Mouse (Mus musculus) erythroblast, embryonic 14.5 days (primary cell): ENCODE data around the gene Cybrd1. TPM values are rescaled to one million over a fixed set of nuclear protein-coding genes. Genes with fewer than 3 reads are reported as not detected.

Experiments used
- H3K27me3 ChIP-seq: 2 replicates; pipeline ENCODE4 v1.6.1; 2012; ENCODE audit warnings: inconsistent platforms; ENCODE audit not compliant: control insufficient read depth
- H3K36me3 ChIP-seq: 2 replicates; pipeline ENCODE4 v1.6.1; 2012; ENCODE audit warnings: mild to moderate bottlenecking, inconsistent platforms; ENCODE audit not compliant: control insufficient read depth
- H3K4me1 ChIP-seq: 2 replicates; pipeline ENCODE4 v1.6.1; 2012; ENCODE audit warnings: inconsistent platforms; ENCODE audit not compliant: control insufficient read depth
- H3K4me3 ChIP-seq: replicated peaks from 2 replicates; pipeline ENCODE3; 2012; ENCODE audit warnings: moderate library complexity, mild to moderate bottlenecking, inconsistent platforms
- H3K9me3 ChIP-seq: 2 replicates; pipeline ENCODE4 v1.6.1; 2012; ENCODE audit warnings: low read length, inconsistent platforms, mixed read lengths; ENCODE audit not compliant: control insufficient read depth
- GATA1 ChIP-seq: IDR thresholded peaks from 2 replicates; pipeline ENCODE4 v1.6.1; 2012; ENCODE audit warnings: low read length, inconsistent platforms, mixed read lengths
- TAL1 ChIP-seq: IDR thresholded peaks from 3 replicates; pipeline ENCODE4 v1.6.1; 2012; ENCODE audit warnings: low read length, inconsistent platforms, mixed read lengths
- polyA plus RNA-seq: library from polyadenylated mRNA; stranded (reverse); fragments of >175 nt; gene quantifications from 2 replicates; pipeline ENCODE4 v1.2.3, GENCODE M21; 2012

The Cybrd1 gene
- not detected in 2 replicates for polyA plus RNA-seq

DNA sequence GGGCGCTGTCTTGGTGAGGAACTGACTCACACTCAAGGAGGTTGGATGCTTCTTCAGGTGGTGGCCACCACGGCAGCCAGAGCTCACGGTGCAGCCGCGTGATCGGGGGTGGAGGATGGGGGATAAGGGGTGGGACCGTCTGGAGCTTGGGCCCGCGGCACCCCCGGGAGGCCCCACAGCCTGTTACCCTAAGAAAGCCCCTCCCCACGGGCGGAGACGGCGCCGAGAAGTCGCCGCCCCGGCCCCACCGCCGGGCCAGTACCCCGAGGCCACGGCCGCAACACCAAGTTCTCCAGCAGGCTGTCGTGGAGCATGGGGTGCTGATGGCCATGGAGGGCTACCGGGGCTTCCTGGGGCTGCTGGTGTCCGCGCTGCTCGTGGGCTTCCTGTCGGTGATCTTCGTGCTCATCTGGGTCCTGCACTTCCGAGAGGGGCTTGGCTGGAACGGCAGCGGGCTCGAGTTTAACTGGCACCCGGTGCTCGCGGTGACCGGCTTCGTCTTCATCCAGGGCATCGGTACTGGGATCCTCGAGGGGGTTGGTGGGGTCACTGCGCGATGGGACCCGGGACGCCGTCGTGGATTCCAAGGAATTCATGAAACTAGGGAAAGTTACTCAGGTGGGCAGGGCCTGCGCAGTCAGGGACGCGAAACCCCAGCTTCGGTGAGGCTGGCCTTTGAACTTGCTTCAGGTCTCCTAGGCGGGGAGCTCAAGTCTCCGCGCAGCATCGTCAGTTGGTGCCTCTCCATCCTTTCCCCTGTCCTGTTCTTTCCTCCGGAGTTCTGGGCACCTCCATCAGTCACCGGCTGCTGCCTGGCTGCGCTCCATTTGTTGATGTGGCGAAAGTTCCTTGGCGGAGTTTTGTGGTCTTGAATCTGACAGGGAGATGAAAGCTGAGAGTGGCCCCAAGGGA lies at the start of gene Cybrd1:
Cybrd1 (plus strand) TSS at position 127 of the 912 bp plus-strand sequence.
- no peaks in the 10 kb centered on the region for H3K36me3 ChIP-seq
- H3K4me3 ChIP-seq, result peak within 1 kb of the TSS; percentile 57
- H3K9me3 ChIP-seq, result peaks cover 10% of the 10 kb centered on the region
- peaks cover 17% of the 10 kb centered on the region for H3K4me1 ChIP-seq
- TF ChIP-seq TAL1, result no peak
- TF ChIP-seq GATA1, result no peak
- peaks cover 66% of the 10 kb centered on the region for H3K27me3 ChIP-seq

DNA sequence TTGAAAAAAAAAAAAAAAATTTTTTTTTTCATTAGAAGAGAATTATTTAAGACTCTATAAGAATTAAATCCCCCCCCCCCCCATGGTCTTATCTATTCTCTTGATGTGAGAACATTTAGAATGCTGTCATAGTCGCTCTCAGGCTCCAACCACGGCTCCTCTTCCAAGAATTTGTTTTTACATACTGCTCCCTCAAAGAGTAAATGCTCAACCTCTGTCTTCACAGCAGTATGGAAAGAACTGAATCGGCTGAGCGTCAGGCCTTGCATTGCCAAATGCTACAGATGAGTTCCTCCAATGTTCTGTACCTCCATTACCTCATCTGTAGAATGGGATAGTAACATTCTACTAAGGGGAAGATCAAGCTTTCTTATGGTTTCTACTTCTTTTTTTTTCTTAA lies 46.1 kb upstream of the Cybrd1 start:
- Histone ChIP-seq H3K9me3 (no peaks in the 10 kb centered on the region), H3K27me3 (no peaks in the 10 kb centered on the region), H3K4me3 (no peak overlapping the region), H3K4me1 (peaks cover 17% of the 10 kb centered on the region), H3K36me3 (peaks cover 22% of the 10 kb centered on the region)
- TF ChIP-seq TAL1 (no peak), GATA1 (no peak)

DNA sequence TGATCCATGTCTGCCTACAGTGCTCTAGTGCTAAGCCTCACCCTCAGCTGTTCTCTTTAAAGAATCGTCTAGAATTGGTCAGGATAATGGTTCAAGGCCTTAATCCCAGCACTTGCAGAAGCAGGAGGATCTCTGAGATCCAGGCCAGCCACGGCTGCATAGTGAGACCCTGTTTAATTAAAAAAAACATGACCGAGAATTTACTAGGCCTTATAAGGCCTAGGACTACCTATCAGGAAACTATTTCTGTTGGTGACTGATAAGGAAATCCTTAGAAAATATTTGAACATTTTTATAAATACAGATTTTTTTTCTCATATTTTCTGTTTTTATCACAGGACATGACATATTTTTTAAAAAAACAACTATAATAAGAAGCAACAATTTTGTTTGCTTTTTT lies 44.4 kb upstream of the Cybrd1 start:
- H3K27me3 ChIP-seq, result no peaks in the 10 kb centered on the region
- peaks cover 34% of the 10 kb centered on the region for H3K36me3 ChIP-seq
- H3K4me1 ChIP-seq, result peaks cover 17% of the 10 kb centered on the region
- H3K4me3 ChIP-seq, result no peak overlapping the region
- no peak for TF ChIP-seq TAL1
- no peak for TF ChIP-seq GATA1
- H3K9me3 ChIP-seq, result no peaks in the 10 kb centered on the region

GRCm38 (mm10) chr2:71073828-71074227 lies 43.9 kb upstream of the Cybrd1 start:
- H3K4me1 ChIP-seq, result peaks cover 17% of the 10 kb centered on the region
- H3K4me3 ChIP-seq, result no peak overlapping the region
- peak; percentile 43; the same call in 1 of the 2 replicates for TF ChIP-seq GATA1
- TF ChIP-seq TAL1, result peak; percentile 47; the same call in 1 of the 3 replicates
- H3K9me3 ChIP-seq, result no peaks in the 10 kb centered on the region
- H3K36me3 ChIP-seq, result peaks cover 34% of the 10 kb centered on the region
- no peaks in the 10 kb centered on the region for H3K27me3 ChIP-seq

- no peaks in the 10 kb centered on the region for H3K4me1 ChIP-seq
- H3K9me3 ChIP-seq, result no peaks in the 10 kb centered on the region
- TF ChIP-seq TAL1 (no peak), GATA1 (no peak)
- no peak overlapping the region for H3K4me3 ChIP-seq
- no peaks in the 10 kb centered on the region for H3K27me3 ChIP-seq
- H3K36me3 ChIP-seq, result peaks cover 42% of the 10 kb centered on the region
These were observed 35.3 kb upstream of the Cybrd1 start for GRCm38 (mm10) chr2:71082416-71082815.

GRCm38 (mm10) chr2:71083454-71084193 lies 34.1 kb upstream of the Cybrd1 start:
- TF ChIP-seq TAL1 (no peak), GATA1 (no peak)
- Histone ChIP-seq H3K4me1 (no peaks in the 10 kb centered on the region), H3K36me3 (peaks cover 48% of the 10 kb centered on the region), H3K4me3 (no peak overlapping the region), H3K27me3 (no peaks in the 10 kb centered on the region), H3K9me3 (no peaks in the 10 kb centered on the region)

- H3K9me3 ChIP-seq, result no peaks in the 10 kb centered on the region
- TF ChIP-seq TAL1 (no peak), GATA1 (no peak)
- H3K36me3 ChIP-seq, result peaks cover 55% of the 10 kb centered on the region
These were observed 28.0 kb upstream of the Cybrd1 start for GRCm38 (mm10) chr2:71089766-71090165.

DNA sequence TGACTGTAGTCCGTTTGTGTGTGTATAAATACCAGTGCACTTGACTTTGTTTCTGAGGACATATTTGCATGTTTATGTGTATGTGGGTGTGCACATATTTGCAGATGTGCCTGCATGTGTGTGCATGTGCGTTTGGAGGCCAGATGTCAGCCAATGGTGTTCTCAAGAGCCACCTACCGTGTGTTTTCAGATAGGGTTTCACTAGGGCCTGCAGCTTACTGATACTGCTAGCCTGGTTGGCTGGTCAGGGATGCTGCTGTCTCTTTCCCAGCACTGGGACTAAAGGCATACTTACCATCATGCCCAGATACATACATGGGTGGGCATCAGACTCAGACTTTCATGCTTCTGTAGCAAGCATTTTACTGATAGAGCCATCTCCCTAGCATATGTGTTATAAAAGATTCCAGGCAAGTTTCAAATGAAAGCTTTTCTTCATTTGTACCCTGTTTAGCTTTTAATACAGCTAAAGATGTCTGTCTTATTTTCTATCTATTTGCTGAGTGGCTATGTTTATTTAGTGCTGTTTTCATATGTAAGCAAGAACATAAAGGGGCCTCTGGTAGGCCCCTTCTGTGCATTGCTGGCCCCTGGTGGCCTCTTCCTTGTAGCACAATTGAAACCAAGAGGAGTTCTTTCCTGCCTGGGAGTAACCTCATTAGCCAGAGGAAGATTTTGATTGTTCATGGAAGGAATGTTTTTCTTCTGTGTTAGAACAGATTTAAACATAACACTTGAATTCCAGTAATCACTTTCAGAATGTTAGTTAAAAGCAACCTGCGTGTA lies 26.9 kb upstream of the Cybrd1 start:
- Histone ChIP-seq H3K27me3 (no peaks in the 10 kb centered on the region), H3K9me3 (no peaks in the 10 kb centered on the region), H3K36me3 (peaks cover 55% of the 10 kb centered on the region), H3K4me3 (no peak overlapping the region), H3K4me1 (peaks cover 54% of the 10 kb centered on the region)
- peak; percentile 34; the same call in 1 of the 2 replicates for TF ChIP-seq GATA1
- TF ChIP-seq TAL1, result peak; percentile 84

More at GRCm38 (mm10) chr2:71089766-71090165, 28.0 kb upstream of the Cybrd1 start:
- no peak overlapping the region for H3K4me3 ChIP-seq
- H3K27me3 ChIP-seq, result no peaks in the 10 kb centered on the region
- H3K4me1 ChIP-seq, result peaks cover 50% of the 10 kb centered on the region

DNA sequence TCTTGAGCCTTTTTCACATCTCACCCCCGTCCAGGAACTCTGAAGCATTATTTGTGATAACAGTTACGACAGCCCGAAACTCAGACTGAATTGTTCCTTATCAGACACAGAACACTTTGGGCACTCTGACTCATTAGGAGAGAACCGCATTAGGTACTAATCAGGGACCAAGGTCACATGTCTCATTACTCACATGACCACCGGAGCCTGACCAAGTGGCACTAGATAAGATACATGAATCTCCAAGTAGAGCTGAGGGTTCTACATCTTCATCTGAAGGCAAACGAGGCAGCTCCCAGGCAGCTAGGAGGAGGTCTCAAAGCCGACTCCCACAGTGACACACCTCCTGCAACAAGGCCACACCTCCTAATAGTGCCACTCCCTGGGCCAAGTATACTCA lies 21.6 kb upstream of the Cybrd1 start:
- TF ChIP-seq GATA1 (peak; percentile 47; the same call in 1 of the 2 replicates), TAL1 (no peak)
- peaks cover 44% of the 10 kb centered on the region for H3K36me3 ChIP-seq
- H3K27me3 ChIP-seq, result no peaks in the 10 kb centered on the region

More for the DNA sequence above, 21.6 kb upstream of the Cybrd1 start:
- no peak overlapping the region for H3K4me3 ChIP-seq
- peaks cover 46% of the 10 kb centered on the region for H3K4me1 ChIP-seq
- H3K9me3 ChIP-seq, result peaks cover 6% of the 10 kb centered on the region
